Mouse (Mus musculus) urinary bladder, adult 18-20 months (tissue): Measurements from ENCODE around the gene Pum1.

Source experiments
- DNase-seq, 2 experiments: peaks; one replicate each; pipeline ENCODE4 v3.0.0; 2022; ENCODE audit warnings: low spot score in 2 of 2, mixed read lengths in 2 of 2

The Pum1 gene

GRCm38 (mm10) chr4:130790180-130790579, 127.1 kb downstream of the Pum1 start:
- peak; percentile 67 to 74 for DNase-seq

- DNase-seq: peak in 1 of 2 experiments; percentile 50
These were observed 128.8 kb downstream of the Pum1 start for GRCm38 (mm10) chr4:130791811-130792375.

GRCm38 (mm10) chr4:130792376-130793179, 129.5 kb downstream of the Pum1 start, which contains the start of gene Sdc3:
Gene Sdc3 (plus strand): TSS chr4:130792537.
- peak in 1 of 2 experiments; percentile 35 for DNase-seq

- no peak for DNase-seq
These were observed 130.0 kb downstream of the Pum1 start for GRCm38 (mm10) chr4:130793180-130793501.

- no peak for DNase-seq
These were observed 131.7 kb downstream of the Pum1 start for GRCm38 (mm10) chr4:130794771-130795170.

GRCm38 (mm10) chr4:130795970-130796369, 132.8 kb downstream of the Pum1 start:
- DNase-seq: no peak

- DNase-seq: no peak
These were observed 134.3 kb downstream of the Pum1 start for GRCm38 (mm10) chr4:130797201-130798051.

- DNase-seq: no peak
These were observed 135.3 kb downstream of the Pum1 start for GRCm38 (mm10) chr4:130798416-130798815.

GRCm38 (mm10) chr4:130799118-130799517, 136.0 kb downstream of the Pum1 start:
- no peak for DNase-seq

- no peak for DNase-seq
These were observed 136.5 kb downstream of the Pum1 start for GRCm38 (mm10) chr4:130799582-130799981.

- no peak for DNase-seq
These were observed 137.0 kb downstream of the Pum1 start for GRCm38 (mm10) chr4:130800147-130800546.

GRCm38 (mm10) chr4:130801198-130801597, 138.1 kb downstream of the Pum1 start:
- no peak for DNase-seq

GRCm38 (mm10) chr4:130801624-130802329, 138.7 kb downstream of the Pum1 start:
- DNase-seq: no peak

- no peak for DNase-seq
These were observed 140.5 kb downstream of the Pum1 start for GRCm38 (mm10) chr4:130803591-130803990.

GRCm38 (mm10) chr4:130804292-130804691, 141.2 kb downstream of the Pum1 start:
- DNase-seq: no peak

GRCm38 (mm10) chr4:130804771-130805361, 141.7 kb downstream of the Pum1 start:
- DNase-seq: no peak

GRCm38 (mm10) chr4:130805746-130806145, 142.6 kb downstream of the Pum1 start:
- no peak for DNase-seq

- no peak for DNase-seq
These were observed 143.6 kb downstream of the Pum1 start for GRCm38 (mm10) chr4:130806746-130807145.

GRCm38 (mm10) chr4:130809784-130810183, 146.7 kb downstream of the Pum1 start:
- no peak for DNase-seq

- no peak for DNase-seq
These were observed 147.7 kb downstream of the Pum1 start for GRCm38 (mm10) chr4:130810845-130811244.

- DNase-seq: no peak
These were observed 148.3 kb downstream of the Pum1 start for GRCm38 (mm10) chr4:130811385-130811784.
